Mouse (Mus musculus) bone marrow macrophage, adult 2 months (primary cell): Measurements from ENCODE around the gene Cep162.

Source experiments
- CTCF ChIP-seq: IDR thresholded peaks from 2 replicates; pipeline ENCODE4 v1.5.1; 2012; ENCODE audit warnings: low read depth, mild to moderate bottlenecking, low read length, moderate library complexity
- POLR2A ChIP-seq: IDR thresholded peaks from 2 replicates; pipeline ENCODE4 v1.6.1; 2012; ENCODE audit warnings: mild to moderate bottlenecking, low read depth, low read length, borderline replicate concordance

DNA sequence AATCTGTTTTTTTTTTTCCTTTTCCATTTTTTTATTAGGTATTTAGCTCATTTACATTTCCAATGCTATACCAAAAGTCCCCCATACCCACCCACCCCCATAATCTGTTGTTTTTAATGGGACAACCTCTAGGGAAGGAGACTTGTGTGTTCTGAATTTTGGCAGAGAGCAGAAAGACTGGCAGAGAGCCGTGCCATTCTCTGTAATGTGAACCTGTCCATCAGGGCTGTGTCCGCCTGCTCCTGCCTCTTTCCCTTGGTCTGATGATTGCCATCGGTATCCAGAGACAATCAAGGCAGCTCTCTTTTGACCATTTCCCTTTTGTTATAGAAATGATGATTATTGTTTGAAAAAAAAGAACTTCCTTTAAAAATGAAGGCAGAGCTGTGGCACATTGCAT, 84.4 kb downstream of the Cep162 start:
- no peak for TF ChIP-seq CTCF
- TF ChIP-seq POLR2A = no peak
